Mouse (Mus musculus): ENCODE measurements around the gene Zfp672. TPM values are rescaled to one million over a fixed set of nuclear protein-coding genes. Genes with fewer than 3 reads are reported as not detected.
"Not testable (repeated sequence)": the region's sequence is repeated elsewhere in the genome, so short reads cannot be mapped to it uniquely, and the experiment has no call there.

Zfp672 gene
- 23.9 and 24.1 TPM in 2 replicates for polyA plus RNA-seq (2016; fragmentation: Nextera tagmentation; extraction: Ambion mirVana)

DNA sequence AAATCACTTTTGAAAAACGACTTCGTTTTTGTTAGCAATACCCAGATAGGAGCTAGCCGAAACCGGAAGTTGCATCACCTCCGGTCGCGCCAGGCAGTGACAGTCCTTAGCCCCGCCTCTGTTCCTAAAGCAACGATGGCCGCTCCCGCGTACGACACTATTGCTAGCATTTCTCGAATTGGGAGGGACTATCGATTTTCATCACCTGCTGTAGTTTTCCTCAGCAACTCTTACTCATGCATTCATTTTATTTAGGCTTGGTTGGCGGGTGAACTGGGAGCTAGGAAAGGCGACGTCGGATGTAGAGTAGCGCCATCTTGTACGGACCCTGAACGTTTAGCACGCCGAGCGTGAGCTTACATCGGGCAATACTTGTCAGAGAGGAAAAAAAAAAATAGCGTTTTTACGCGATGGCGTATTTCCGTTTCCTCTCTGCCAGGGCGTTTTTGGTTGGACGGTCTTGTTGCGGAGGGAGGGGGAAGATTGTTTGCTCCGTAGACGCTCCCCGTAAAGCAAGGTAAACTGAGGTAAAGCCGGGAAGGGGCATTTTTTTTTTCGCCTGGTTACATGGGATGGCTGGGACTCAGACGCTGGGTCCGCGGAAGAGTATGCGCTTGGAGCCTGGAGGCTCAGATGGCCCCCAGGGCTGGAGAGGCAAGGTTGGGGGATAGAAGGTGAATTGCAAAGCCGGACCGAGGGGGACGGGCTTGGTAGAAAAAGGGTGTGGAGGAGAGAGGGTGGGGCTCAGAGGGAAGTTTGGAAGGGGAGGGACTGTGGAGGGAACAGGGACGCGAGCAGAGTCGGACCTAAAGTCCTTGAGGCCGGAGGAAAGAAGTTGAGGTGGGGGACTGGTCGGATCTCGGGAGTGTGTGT lies at the start of gene Zfp672, which contains the start of gene Sh3bp5l:
Gene Zfp672, minus strand, starts transcription at position 64 of the 873 bp plus-strand sequence.
Gene Sh3bp5l, plus strand, starts transcription at position 449 of the 873 bp plus-strand sequence.
- DNase-seq (ENCODE audit: extremely low spot score, low spot score) = peak; percentile 91
- peak within 1 kb of the TSS; percentile 85 for H3K4me3 ChIP-seq
- no peaks in the 10 kb centered on the region for H3K27me3 ChIP-seq (ENCODE audit: poor library complexity, severe bottlenecking)
- peaks cover 53% of the 10 kb centered on the region for H3K36me3 ChIP-seq (replicated peaks)
- H3K27ac ChIP-seq = peak within 1 kb of the TSS; percentile 93
- peaks cover 30% of the 10 kb centered on the region for H3K4me1 ChIP-seq
- under 1% methylated on average over 52 of the region's 52 CpGs for WGBS
- no peaks in the 10 kb centered on the region; the same call in 1 of the 2 replicates for H3K9me3 ChIP-seq

DNA sequence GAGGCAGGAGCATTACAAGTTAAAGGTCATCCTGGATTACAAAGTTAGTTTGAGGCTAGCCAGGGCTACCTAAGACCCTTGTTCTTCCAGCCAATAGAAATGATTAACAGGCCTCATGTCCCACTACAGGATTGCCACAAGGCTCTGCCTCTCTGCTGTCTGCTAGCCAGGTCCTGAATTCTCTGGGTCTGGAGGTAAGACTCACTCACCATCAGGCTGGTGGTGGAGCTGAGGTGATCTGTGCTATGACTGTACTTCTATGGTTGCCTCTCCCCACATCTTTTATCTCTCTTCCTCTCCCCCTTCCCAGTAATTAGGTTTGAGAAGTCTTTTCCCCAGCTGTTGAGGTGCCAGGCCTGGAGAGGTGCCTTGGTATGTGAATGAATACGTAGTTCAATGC lies 49.4 kb upstream of the Zfp672 start:
- DNase-seq (ENCODE audit: extremely low spot score, low spot score) = no peak
- Histone ChIP-seq H3K9me3 (no peaks in the 10 kb centered on the region), H3K27me3 (ENCODE audit: poor library complexity, severe bottlenecking) (no peaks in the 10 kb centered on the region), H3K27ac (no peak overlapping the region), H3K4me1 (no peaks in the 10 kb centered on the region), H3K36me3 (replicated peaks) (no peaks in the 10 kb centered on the region), H3K4me3 (no peak overlapping the region)
- 94% methylated on average over 1 of the region's 1 CpGs for WGBS

DNA sequence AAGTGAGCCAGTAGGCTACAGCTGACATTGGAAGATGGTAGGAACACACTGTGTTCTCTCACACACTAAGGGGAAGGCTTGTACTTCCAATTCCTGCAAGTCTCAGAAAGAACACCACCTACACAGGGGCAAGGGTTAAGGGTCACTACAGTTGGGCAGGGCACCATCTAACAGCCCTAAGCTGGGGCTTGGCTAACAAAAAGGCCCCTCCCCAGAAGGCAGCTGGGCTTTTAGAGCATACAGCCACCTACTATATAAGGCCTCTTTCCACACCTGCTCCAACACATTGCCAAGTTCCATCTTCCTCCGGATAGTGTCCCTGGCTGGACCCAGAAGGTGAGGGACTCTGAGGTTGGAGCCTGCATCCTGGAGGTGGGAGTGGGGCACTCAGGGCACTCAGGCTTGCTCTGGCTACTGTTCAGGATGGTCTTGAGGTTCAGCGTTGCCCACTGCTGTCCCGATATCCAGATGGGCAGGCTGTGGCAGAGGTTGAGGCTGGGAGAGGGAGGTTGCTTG lies 48.7 kb upstream of the Zfp672 start, which contains the start of gene Lypd8:
Gene Lypd8, plus strand, starts transcription at position 281 of the 516 bp plus-strand sequence.
- WGBS = 94% methylated on average over 3 of the region's 3 CpGs
- no peaks in the 10 kb centered on the region for H3K4me1 ChIP-seq
- no peaks in the 10 kb centered on the region for H3K36me3 ChIP-seq (replicated peaks)
- no peak for DNase-seq (ENCODE audit: extremely low spot score, low spot score)
- no peak within 1 kb of the TSS for H3K27ac ChIP-seq
- no peaks in the 10 kb centered on the region for H3K9me3 ChIP-seq
- no peaks in the 10 kb centered on the region for H3K27me3 ChIP-seq (ENCODE audit: poor library complexity, severe bottlenecking)
- H3K4me3 ChIP-seq = no peak within 1 kb of the TSS

DNA sequence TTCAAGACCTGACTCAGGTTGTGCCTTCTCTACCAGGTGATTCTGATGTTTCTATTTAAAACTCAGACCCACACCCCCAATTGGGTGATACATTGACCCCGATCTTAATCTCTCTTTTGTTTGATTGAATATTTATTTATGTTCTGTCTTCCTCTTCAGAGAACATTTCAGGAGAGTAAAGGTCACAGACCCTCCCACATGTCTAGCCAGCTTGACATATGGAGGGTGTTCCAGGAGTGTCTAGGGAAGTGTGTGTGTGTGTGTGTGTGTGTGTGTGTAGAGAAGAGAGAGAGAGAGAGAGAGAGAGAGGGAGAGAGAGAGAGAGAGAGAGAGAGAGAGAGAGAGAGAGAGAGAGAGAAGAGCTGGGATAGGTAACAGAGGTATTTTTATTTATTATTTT lies 47.5 kb upstream of the Zfp672 start:
- H3K4me1 ChIP-seq = no peaks in the 10 kb centered on the region
- DNase-seq (ENCODE audit: extremely low spot score, low spot score) = no peak
- 80% methylated on average over 1 of the region's 1 CpGs for WGBS
- H3K27me3 ChIP-seq (ENCODE audit: poor library complexity, severe bottlenecking) = no peaks in the 10 kb centered on the region
- H3K9me3 ChIP-seq = no peaks in the 10 kb centered on the region
- H3K4me3 ChIP-seq = no peak overlapping the region
- no peak overlapping the region for H3K27ac ChIP-seq
- no peaks in the 10 kb centered on the region for H3K36me3 ChIP-seq (replicated peaks)

DNA sequence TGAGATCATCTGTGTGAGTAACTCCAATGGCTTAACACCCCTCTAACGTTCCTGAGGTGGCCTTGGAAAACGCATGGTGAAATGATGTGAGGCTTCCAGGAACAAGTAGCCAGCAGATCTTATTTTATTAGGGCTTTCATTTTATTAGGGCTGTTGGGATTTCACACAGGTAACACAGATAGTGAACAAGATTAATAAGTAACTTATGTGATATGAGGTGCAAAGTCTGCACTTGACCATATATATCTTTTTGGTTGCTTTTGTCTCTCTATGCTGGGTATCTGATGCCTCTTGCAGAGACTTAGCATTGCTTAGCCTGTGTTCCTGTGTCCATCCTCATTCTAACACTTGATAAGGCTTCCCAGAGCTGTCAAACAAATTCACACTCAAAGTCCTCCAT lies 47.1 kb upstream of the Zfp672 start:
- DNase-seq (ENCODE audit: extremely low spot score, low spot score) = no peak
- Histone ChIP-seq H3K27ac (no peak overlapping the region), H3K9me3 (no peaks in the 10 kb centered on the region), H3K4me3 (no peak overlapping the region), H3K27me3 (ENCODE audit: poor library complexity, severe bottlenecking) (no peaks in the 10 kb centered on the region), H3K4me1 (no peaks in the 10 kb centered on the region), H3K36me3 (replicated peaks) (no peaks in the 10 kb centered on the region)
- 85% methylated on average over 2 of the region's 2 CpGs for WGBS

DNA sequence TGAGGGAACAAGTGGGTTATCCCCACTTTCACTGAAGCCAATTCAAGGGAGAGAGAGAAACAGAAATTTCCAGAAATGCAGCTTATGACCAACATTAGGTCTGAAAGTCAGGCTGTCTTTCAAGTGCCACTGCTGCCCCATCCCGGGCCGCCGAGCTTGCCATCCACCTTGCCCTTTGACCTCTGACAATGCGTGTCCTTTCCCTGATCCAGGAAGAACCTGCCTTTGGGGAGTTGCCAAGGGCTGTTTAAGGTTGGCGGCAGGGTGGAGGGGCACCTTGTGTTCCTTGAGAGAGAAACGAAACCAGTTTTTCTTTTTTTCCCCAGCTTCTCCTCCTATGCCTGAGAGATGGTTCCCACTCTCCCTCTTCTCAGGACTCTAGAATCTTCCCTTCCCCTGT lies 36.1 kb upstream of the Zfp672 start:
- not testable (repeated sequence) for H3K4me1 ChIP-seq; DNase-seq (ENCODE audit: extremely low spot score, low spot score); H3K36me3 ChIP-seq (replicated peaks); H3K4me3 ChIP-seq; H3K27ac ChIP-seq; H3K9me3 ChIP-seq; H3K27me3 ChIP-seq (ENCODE audit: poor library complexity, severe bottlenecking)
- no CpG with 5 or more reads among the region's 6 CpGs for WGBS

DNA sequence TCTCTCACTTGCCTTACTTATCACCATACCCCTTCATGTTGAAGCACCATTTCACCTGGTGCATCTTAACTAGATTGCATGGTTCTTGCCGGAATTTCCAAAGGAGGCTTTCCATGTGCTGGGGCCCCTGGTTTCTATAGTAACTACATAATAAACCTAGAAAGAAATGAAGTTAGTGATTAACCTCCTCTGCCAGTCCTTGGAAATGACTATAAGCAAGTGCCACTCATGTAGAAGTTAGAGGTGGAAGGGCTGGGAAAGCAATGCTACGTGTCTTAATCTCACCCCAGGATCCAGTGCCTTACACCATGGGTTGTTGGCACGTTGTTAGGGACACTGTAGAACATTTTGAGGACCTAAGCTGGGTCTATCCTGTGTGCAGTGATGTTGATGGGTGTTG lies 34.3 kb upstream of the Zfp672 start:
- Histone ChIP-seq H3K9me3 (no peaks in the 10 kb centered on the region), H3K4me3 (no peak overlapping the region), H3K4me1 (no peaks in the 10 kb centered on the region), H3K36me3 (replicated peaks) (no peaks in the 10 kb centered on the region), H3K27ac (no peak overlapping the region), H3K27me3 (ENCODE audit: poor library complexity, severe bottlenecking) (no peaks in the 10 kb centered on the region)
- WGBS = 72% methylated on average over 3 of the region's 3 CpGs
- no peak for DNase-seq (ENCODE audit: extremely low spot score, low spot score)

DNA sequence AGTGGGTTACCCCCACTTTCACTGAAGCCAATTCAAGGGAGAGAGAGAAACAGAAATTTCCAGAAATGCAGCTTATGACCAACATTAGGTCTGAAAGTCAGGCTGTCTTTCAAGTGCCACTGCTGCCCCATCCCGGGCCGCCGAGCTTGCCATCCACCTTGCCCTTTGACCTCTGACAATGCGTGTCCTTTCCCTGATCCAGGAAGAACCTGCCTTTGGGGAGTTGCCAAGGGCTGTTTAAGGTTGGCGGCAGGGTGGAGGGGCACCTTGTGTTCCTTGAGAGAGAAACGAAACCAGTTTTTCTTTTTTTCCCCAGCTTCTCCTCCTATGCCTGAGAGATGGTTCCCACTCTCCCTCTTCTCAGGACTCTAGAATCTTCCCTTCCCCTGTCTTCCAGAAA lies 32.4 kb upstream of the Zfp672 start:
- H3K27me3 ChIP-seq (ENCODE audit: poor library complexity, severe bottlenecking); H3K4me1 ChIP-seq; DNase-seq (ENCODE audit: extremely low spot score, low spot score); H3K4me3 ChIP-seq; H3K27ac ChIP-seq; H3K9me3 ChIP-seq; H3K36me3 ChIP-seq (replicated peaks): not testable (repeated sequence)
- no CpG with 5 or more reads among the region's 6 CpGs for WGBS

DNA sequence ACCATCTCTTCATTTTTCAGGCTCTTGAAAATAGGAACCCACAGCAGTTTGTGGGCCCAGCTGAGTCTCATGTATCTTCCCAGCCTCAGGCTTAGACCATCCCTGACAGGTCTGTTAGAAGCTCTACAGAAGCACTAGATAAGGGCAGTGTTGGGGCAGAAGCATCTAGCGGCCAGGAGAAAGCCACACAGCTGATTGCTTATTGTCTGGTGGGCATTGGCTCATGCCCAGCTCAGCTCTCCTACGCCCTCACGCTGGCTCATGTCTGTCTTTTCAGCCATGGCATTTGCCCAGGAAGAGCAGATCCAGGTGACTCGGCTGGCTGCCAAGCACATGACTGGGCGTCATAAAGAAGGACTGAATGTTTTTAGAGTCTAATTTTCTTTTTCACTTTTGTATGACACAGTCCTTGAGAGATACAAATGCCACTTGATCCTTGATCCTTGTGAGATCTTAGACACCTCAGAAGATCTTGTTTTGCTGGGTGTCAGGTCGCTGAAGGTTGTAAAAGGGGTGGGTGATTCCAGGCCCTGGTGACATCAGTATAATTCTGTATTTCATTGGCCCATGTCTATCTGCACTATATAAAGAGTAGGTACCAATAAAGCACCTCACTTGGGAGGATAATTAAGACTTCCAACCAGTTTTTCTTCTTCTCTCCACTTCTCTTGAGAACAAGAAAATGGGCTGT lies 27.9 kb upstream of the Zfp672 start:
- no peaks in the 10 kb centered on the region for H3K4me1 ChIP-seq
- 88% methylated on average over 6 of the region's 6 CpGs for WGBS
- H3K27me3 ChIP-seq (ENCODE audit: poor library complexity, severe bottlenecking) = no peaks in the 10 kb centered on the region
- H3K9me3 ChIP-seq = no peaks in the 10 kb centered on the region
- no peak overlapping the region for H3K4me3 ChIP-seq
- no peak for DNase-seq (ENCODE audit: extremely low spot score, low spot score)
- no peaks in the 10 kb centered on the region for H3K36me3 ChIP-seq (replicated peaks)
- no peak overlapping the region for H3K27ac ChIP-seq

DNA sequence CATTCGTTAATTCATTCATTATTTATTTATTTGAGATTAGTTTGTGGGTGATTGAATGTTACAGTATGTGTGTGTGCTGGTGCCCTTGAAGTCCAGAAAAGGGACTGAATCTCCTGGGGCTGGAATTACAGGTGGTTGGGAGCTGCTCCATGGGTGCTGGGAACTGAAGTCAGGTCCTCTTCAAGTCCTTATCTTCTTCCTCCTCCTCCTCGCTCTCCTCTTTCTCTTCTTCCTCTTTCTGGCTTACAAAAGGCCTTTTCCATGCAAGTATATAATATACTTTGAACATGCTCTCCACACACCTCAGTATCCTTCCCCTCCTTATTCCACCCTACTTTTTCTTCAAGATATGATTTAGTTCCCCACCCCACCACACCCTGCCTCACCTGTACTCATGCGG lies 26.9 kb upstream of the Zfp672 start:
- H3K36me3 ChIP-seq (replicated peaks) = no peaks in the 10 kb centered on the region
- H3K9me3 ChIP-seq = no peaks in the 10 kb centered on the region
- H3K27me3 ChIP-seq (ENCODE audit: poor library complexity, severe bottlenecking) = no peaks in the 10 kb centered on the region
- 87% methylated on average over 3 of the region's 3 CpGs for WGBS
- H3K4me3 ChIP-seq = no peak overlapping the region
- H3K27ac ChIP-seq = no peak overlapping the region
- DNase-seq (ENCODE audit: extremely low spot score, low spot score) = no peak
- H3K4me1 ChIP-seq = no peaks in the 10 kb centered on the region

DNA sequence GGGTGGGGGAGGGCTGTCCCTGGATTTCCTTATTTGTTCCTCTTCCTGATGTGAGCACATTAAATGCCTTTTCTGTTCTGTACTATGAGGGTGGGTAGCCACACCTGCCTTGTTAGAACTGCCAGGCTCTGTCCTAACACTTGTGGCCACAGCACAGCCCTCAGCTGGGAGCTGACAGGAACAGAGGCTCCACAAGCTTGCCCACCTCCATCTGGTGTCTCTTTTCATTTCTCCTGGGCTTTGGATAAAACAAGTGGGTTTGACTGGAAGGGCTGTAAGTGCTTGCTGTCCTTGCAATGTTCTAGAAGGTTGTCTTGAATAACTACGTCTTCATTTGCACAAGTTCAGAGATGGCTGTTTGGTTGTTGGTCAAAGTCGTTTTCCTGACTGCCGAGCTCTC lies 24.8 kb upstream of the Zfp672 start:
- no peaks in the 10 kb centered on the region for H3K9me3 ChIP-seq

DNA sequence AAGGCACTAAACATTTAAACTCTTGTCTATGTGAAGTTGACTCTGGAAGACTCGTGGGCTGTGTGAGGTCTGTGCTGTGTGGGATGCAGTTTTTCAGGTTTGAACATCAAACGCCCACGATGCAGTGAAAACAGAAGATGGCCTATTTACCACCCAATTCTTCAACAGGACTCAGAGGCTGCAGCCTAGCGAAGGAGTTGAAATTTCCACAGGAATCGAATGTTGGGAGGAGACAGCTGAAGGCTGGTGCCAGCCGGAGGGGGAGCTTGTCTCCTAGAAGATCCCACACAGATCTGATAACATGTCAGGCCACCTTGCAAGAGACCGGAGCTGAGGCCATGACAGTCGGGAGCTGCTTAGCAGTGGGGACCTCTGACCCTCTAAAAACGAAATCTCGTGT lies 24.3 kb upstream of the Zfp672 start:
- 81% methylated on average over 10 of the region's 10 CpGs for WGBS
- Histone ChIP-seq H3K9me3 (no peaks in the 10 kb centered on the region), H3K4me1 (no peaks in the 10 kb centered on the region), H3K27ac (no peak overlapping the region), H3K4me3 (no peak overlapping the region), H3K27me3 (ENCODE audit: poor library complexity, severe bottlenecking) (no peaks in the 10 kb centered on the region), H3K36me3 (replicated peaks) (no peaks in the 10 kb centered on the region)
- DNase-seq (ENCODE audit: extremely low spot score, low spot score) = no peak

More for the DNA sequence above, 24.8 kb upstream of the Zfp672 start:
- no peaks in the 10 kb centered on the region for H3K27me3 ChIP-seq (ENCODE audit: poor library complexity, severe bottlenecking)
- H3K4me3 ChIP-seq = no peak overlapping the region
- H3K27ac ChIP-seq = no peak overlapping the region
- DNase-seq (ENCODE audit: extremely low spot score, low spot score) = no peak
- H3K4me1 ChIP-seq = no peaks in the 10 kb centered on the region
- no peaks in the 10 kb centered on the region for H3K36me3 ChIP-seq (replicated peaks)
- 80% methylated on average over 3 of the region's 3 CpGs for WGBS

DNA sequence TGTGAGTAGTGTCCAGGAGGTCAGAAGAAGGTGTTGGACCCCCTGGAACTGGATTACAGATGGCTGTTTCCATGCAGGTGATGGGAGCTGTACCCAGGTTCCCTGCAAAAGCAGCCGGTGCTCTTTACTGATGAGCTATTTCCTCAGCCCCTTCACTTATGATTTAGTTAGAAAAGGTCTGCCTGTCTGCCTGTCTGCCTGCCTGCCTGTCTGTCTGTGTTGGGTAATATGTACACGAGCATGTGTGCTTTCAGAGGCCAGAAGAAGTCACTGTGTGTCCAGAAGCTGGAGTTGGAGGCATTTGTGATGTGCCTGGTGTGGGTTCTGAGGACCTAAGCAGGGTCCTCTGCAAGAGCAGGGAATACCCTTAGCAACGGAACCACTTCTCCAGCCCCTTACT lies 23.6 kb upstream of the Zfp672 start:
- whole genome bisulfite sequencing = 80% methylated on average over 3 of the region's 3 CpGs
- Histone ChIP-seq H3K9me3 (no peaks in the 10 kb centered on the region), H3K27ac (no peak overlapping the region), H3K4me3 (no peak overlapping the region), H3K27me3 (ENCODE audit: poor library complexity, severe bottlenecking) (no peaks in the 10 kb centered on the region), H3K36me3 (replicated peaks) (no peaks in the 10 kb centered on the region), H3K4me1 (no peaks in the 10 kb centered on the region)
- no peak for DNase-seq (ENCODE audit: extremely low spot score, low spot score)

All from forebrain, embryonic 10.5 days (tissue).